Mouse (Mus musculus): ENCODE results near the gene Osbpl6. TPM values are rescaled to one million over a fixed set of nuclear protein-coding genes. Genes with fewer than 3 reads are reported as not detected.

The Osbpl6 gene
- polyA plus RNA-seq (2012; rRNA removed) = 0.94 and 1.8 TPM in 2 replicates

DNA sequence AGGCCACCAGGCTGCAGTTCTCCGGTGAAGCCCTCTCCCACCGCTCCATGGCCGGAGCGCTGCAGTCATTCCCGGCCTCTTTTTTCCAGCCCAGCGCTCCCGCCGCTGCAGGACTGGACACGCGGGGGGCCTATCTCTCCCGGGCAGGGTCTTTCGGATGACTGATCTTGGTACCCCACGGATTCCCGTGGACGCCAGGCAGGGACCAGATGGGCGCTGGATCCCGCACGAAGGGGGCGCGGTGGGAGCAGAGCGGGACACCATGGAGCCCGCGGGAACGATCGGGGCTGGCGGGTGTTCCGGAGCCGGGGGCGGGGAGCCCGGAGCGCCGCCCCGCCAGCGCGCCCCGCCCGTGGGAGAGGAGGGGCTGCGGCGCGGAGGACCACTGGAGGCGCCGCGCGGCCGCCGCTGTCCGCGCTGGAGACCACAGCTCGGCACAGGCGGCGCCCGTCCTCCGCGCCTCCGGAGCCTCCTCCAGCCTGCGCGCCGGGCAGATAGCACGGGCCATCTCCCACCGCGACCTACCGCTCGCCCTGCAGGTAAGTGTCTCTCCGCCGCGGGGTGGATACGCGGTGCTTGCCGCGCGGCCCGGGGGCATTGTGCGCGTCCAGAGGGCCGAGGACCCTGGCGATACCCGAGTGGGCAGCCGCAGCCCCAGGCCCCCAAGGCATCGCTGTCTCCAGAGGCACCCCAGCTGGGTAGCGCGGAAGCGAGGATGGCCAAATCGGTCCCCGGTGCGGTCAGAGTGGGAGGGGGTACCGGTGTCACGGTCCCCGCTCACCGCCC lies at the start of gene Osbpl6:
Gene Osbpl6 (plus strand): TSS at position 358 of the 786 bp plus-strand sequence.
- Histone ChIP-seq H3K36me3 (ENCODE audit: control insufficient read depth, insufficient read depth, low read length) (no peaks in the 10 kb centered on the region), H3K27me3 (ENCODE audit: control insufficient read depth, insufficient read depth, low read length) (peaks cover 17% of the 10 kb centered on the region), H3K4me1 (ENCODE audit: control insufficient read depth, insufficient read depth, insufficient read length) (peaks cover 12% of the 10 kb centered on the region; the same call in 1 of the 2 replicates), H3K4me3 (ENCODE audit: extremely low read depth, insufficient read depth, insufficient read length) (peak within 1 kb of the TSS; percentile 55), H3K27ac (ENCODE audit: insufficient read depth, low read length) (no peak within 1 kb of the TSS)
- WGBS = 2% methylated on average over 67 of the region's 89 CpGs
- DNase-seq (ENCODE audit: low read depth in 1 of 2, low spot score in 2 of 2) = peak in 1 of 2 experiments; percentile 5
- no peak for TF ChIP-seq POLR2A (IDR thresholded peaks at IDR 0.05; ENCODE audit: low read depth, low read length)
- no peak for TF ChIP-seq CTCF (IDR thresholded peaks at IDR 0.05; ENCODE audit: extremely low read depth, insufficient read depth, insufficient read length, insufficient replicate concordance)

DNA sequence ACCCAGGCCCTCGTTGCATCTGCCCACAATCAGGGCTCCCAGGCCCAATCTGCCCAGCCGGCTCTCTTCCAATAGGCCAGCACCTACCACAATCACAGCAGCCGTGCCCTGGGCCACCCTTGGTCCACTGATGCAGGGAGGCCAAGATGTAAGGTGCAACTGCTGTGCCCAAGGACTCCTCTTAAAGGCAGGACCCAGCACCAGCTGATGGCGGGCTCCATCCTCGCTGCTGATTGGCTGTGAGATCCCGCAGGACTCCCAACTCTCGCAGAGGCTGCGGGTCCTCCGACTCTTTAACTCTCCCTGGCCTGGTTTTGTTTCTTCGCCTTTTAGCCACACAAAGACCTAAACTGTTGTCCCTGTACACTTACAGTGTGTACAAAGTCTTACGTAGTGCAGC lies 46.1 kb upstream of the Osbpl6 start, which contains the start of gene Cyct:
Gene Cyct (minus strand): TSS at position 225 of the 400 bp plus-strand sequence.
- Histone ChIP-seq H3K36me3 (ENCODE audit: control insufficient read depth, insufficient read depth, low read length) (no peaks in the 10 kb centered on the region), H3K4me1 (ENCODE audit: control insufficient read depth, insufficient read depth, insufficient read length) (no peaks in the 10 kb centered on the region), H3K27me3 (ENCODE audit: control insufficient read depth, insufficient read depth, low read length) (no peaks in the 10 kb centered on the region), H3K27ac (ENCODE audit: insufficient read depth, low read length) (no peak within 1 kb of the TSS), H3K4me3 (ENCODE audit: extremely low read depth, insufficient read depth, insufficient read length) (no peak within 1 kb of the TSS)
- no peak for TF ChIP-seq POLR2A (IDR thresholded peaks at IDR 0.05; ENCODE audit: low read depth, low read length)
- TF ChIP-seq CTCF (IDR thresholded peaks at IDR 0.05; ENCODE audit: extremely low read depth, insufficient read depth, insufficient read length, insufficient replicate concordance) = no peak
- DNase-seq (ENCODE audit: low read depth in 1 of 2, low spot score in 2 of 2) = no peak
- 85% methylated on average over 11 of the region's 11 CpGs for WGBS

- no peak for DNase-seq (ENCODE audit: low read depth in 1 of 2, low spot score in 2 of 2)
- Histone ChIP-seq H3K4me3 (ENCODE audit: extremely low read depth, insufficient read depth, insufficient read length) (no peak overlapping the region), H3K36me3 (ENCODE audit: control insufficient read depth, insufficient read depth, low read length) (no peaks in the 10 kb centered on the region), H3K27me3 (ENCODE audit: control insufficient read depth, insufficient read depth, low read length) (no peaks in the 10 kb centered on the region), H3K4me1 (ENCODE audit: control insufficient read depth, insufficient read depth, insufficient read length) (no peaks in the 10 kb centered on the region), H3K27ac (ENCODE audit: insufficient read depth, low read length) (no peak overlapping the region)
- WGBS = 71% methylated on average over 2 of the region's 2 CpGs
- TF ChIP-seq CTCF (IDR thresholded peaks at IDR 0.05; ENCODE audit: extremely low read depth, insufficient read depth, insufficient read length, insufficient replicate concordance) (no peak), POLR2A (IDR thresholded peaks at IDR 0.05; ENCODE audit: low read depth, low read length) (no peak)
These were observed 44.2 kb upstream of the Osbpl6 start for GRCm38 (mm10) chr2:76362111-76362510.

DNA sequence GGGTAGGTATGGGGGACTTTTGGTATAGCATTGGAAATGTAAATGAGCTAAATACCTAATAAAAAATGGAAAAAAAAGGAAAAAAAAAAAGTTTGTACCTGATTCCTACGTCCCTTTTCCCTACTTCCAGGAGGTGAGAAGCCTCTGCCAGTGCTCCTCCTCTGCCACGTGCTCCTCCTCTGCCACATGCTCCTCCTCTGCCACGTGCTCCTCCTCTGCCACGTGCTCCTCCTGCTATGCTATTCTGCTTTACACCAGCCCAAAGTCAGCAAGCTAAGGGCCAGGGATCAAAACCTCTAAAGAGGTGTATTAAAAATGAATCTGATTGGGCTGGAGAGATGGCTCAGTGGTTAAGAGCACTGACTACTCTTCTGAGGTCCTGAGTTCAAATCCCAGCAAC lies 40.5 kb upstream of the Osbpl6 start:
- WGBS = 76% methylated on average over 4 of the region's 4 CpGs
- H3K36me3 ChIP-seq (ENCODE audit: control insufficient read depth, insufficient read depth, low read length) = no peaks in the 10 kb centered on the region
- no peak overlapping the region for H3K4me3 ChIP-seq (ENCODE audit: extremely low read depth, insufficient read depth, insufficient read length)
- TF ChIP-seq CTCF (IDR thresholded peaks at IDR 0.05; ENCODE audit: extremely low read depth, insufficient read depth, insufficient read length, insufficient replicate concordance) (no peak), POLR2A (IDR thresholded peaks at IDR 0.05; ENCODE audit: low read depth, low read length) (no peak)
- peaks cover under 1% of the 10 kb centered on the region; the same call in 1 of the 2 replicates for H3K4me1 ChIP-seq (ENCODE audit: control insufficient read depth, insufficient read depth, insufficient read length)
- H3K27me3 ChIP-seq (ENCODE audit: control insufficient read depth, insufficient read depth, low read length) = no peaks in the 10 kb centered on the region
- no peak overlapping the region for H3K27ac ChIP-seq (ENCODE audit: insufficient read depth, low read length)
- DNase-seq (ENCODE audit: low read depth in 1 of 2, low spot score in 2 of 2) = no peak

GRCm38 (mm10) chr2:76367188-76367922 lies 39.0 kb upstream of the Osbpl6 start:
- DNase-seq (ENCODE audit: low read depth in 1 of 2, low spot score in 2 of 2) = peak; percentile 66 to 78
- Histone ChIP-seq H3K4me3 (ENCODE audit: extremely low read depth, insufficient read depth, insufficient read length) (no peak overlapping the region), H3K4me1 (ENCODE audit: control insufficient read depth, insufficient read depth, insufficient read length) (peaks cover 5% of the 10 kb centered on the region; the same call in 1 of the 2 replicates), H3K36me3 (ENCODE audit: control insufficient read depth, insufficient read depth, low read length) (no peaks in the 10 kb centered on the region; the same call in 1 of the 2 replicates), H3K27me3 (ENCODE audit: control insufficient read depth, insufficient read depth, low read length) (no peaks in the 10 kb centered on the region), H3K27ac (ENCODE audit: insufficient read depth, low read length) (no peak overlapping the region)
- peak; percentile 36; the same call in 1 of the 2 replicates for TF ChIP-seq CTCF (IDR thresholded peaks at IDR 0.05; ENCODE audit: extremely low read depth, insufficient read depth, insufficient read length, insufficient replicate concordance)
- no peak for TF ChIP-seq POLR2A (IDR thresholded peaks at IDR 0.05; ENCODE audit: low read depth, low read length)
- 16% methylated on average over 9 of the region's 9 CpGs for WGBS

DNA sequence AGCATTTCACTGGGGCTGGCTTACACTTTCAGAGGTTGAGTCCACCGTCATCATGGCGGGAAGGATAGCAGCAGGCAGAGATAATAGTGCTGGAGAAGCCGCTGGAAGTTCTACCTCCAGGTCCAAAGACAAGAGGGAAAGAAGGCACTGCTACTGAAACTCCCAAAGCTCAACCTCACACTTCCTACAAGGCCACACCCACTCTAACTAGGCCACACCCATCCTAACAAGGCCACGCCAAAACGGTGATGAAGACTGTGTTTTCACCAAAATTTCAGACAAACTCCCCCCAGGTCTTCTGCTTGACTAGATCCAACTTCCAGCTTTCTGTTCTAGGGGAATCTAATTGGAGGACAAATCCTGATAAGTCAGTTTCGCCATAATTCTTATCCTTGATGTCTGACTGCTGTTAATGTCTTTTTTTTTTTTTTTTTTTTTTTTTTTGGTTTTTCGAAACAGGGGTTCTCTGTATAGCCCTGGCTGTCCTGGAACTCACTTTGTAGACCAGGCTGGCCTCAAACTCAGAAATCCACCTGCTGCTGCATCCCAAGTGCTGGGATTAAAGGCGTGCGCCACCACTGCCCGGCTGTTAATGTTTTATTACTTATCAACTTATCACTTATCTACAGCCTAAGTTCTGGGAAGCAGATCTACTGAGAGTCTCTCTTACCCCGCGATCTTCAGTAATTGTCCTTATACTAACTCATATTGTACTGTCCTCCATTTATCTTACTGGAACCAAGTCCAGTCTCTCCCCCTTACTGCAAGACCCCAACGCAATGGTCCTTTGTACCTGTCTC lies 37.2 kb upstream of the Osbpl6 start:
- Histone ChIP-seq H3K27ac (ENCODE audit: insufficient read depth, low read length) (no peak overlapping the region), H3K4me1 (ENCODE audit: control insufficient read depth, insufficient read depth, insufficient read length) (peaks cover 5% of the 10 kb centered on the region; the same call in 1 of the 2 replicates), H3K4me3 (ENCODE audit: extremely low read depth, insufficient read depth, insufficient read length) (no peak overlapping the region), H3K27me3 (ENCODE audit: control insufficient read depth, insufficient read depth, low read length) (no peaks in the 10 kb centered on the region), H3K36me3 (ENCODE audit: control insufficient read depth, insufficient read depth, low read length) (peaks cover 10% of the 10 kb centered on the region; the same call in 1 of the 2 replicates)
- TF ChIP-seq POLR2A (IDR thresholded peaks at IDR 0.05; ENCODE audit: low read depth, low read length) = no peak
- no peak for TF ChIP-seq CTCF (IDR thresholded peaks at IDR 0.05; ENCODE audit: extremely low read depth, insufficient read depth, insufficient read length, insufficient replicate concordance)
- 74% methylated on average over 13 of the region's 13 CpGs for WGBS
- DNase-seq (ENCODE audit: low read depth in 1 of 2, low spot score in 2 of 2) = no peak

All from spleen, adult 2 months (tissue).